In the genomic region with DNA sequence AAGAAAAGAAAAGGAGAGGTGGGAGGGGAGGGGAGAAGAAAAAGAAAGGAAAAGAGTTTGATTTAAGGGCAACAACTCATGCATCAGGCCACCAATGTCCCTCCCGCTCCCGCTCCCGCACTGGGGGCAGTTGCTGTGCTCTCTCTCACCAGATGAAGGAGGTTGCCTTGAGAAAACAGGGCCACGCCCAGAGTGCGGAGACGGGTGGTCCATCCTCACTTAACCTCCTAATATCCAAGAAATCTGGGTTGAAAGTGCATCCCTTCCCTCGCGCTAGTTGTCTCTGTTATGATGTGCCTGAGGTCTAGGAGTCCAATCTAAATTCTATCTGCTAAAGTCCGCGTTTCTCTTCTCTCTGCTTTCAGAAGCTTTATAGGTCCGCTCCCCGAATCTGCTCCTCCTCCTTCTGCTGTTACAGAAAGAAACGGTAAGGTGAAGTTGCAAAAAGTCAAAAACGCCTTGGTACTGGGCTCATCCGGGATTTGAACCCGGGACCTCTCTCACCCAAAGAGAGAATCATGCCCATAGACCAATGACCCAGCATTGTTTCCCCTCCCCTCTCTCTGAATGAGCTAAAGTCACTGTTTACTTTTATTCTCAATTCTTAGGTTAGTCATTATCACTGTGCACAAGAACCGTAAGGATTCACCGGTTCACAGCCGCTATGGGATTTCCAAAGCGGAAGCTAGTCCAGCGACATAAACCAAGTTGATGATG, we compare ENCODE assay signal across 8 mouse cellular contexts. TPM values are rescaled to one million over a fixed set of nuclear protein-coding genes. Genes with fewer than 3 reads are reported as not detected.
DNase-seq lines count a peak whose midpoint lies in the region; ATAC-seq lines count a peak whose summit lies in the region.

No protein-coding gene starts in this region.

- H3K4me3 ChIP-seq in heart, embryonic 15.5 days, result peak overlapping the region; percentile 42
- peak overlapping the region; percentile 35 for H3K4me3 ChIP-seq in embryonic facial prominence, embryonic 15.5 days (replicated peaks)
- peak overlapping the region; percentile 34 for H3K4me3 ChIP-seq in limb, embryonic 15.5 days

- peak overlapping the region; percentile 69 for H3K4me2 ChIP-seq in heart, embryonic 15.5 days
- H3K4me2 ChIP-seq in embryonic facial prominence, embryonic 15.5 days (replicated peaks), result peak overlapping the region; percentile 52
- H3K4me2 ChIP-seq in limb, embryonic 15.5 days, result peak overlapping the region; percentile 46

- no peaks in the 10 kb centered on the region for H3K9me3 ChIP-seq in heart, embryonic 15.5 days (replicated peaks)
- no peaks in the 10 kb centered on the region for H3K9me3 ChIP-seq in embryonic facial prominence, embryonic 15.5 days (replicated peaks)
- no peaks in the 10 kb centered on the region for H3K9me3 ChIP-seq in limb, embryonic 15.5 days

- WGBS in heart, embryonic 15.5 days, result 11% methylated on average over 21 of the region's 21 CpGs
- WGBS in embryonic facial prominence, embryonic 15.5 days, result 11% methylated on average over 21 of the region's 21 CpGs
- WGBS in limb, embryonic 15.5 days, result 10% methylated on average over 21 of the region's 21 CpGs

- H3K9ac ChIP-seq in heart, embryonic 15.5 days, result no peak overlapping the region
- H3K9ac ChIP-seq in embryonic facial prominence, embryonic 15.5 days, result no peak overlapping the region
- no peak overlapping the region for H3K9ac ChIP-seq in limb, embryonic 15.5 days

- H3K4me1 ChIP-seq in heart, embryonic 15.5 days (replicated peaks), result peaks cover 26% of the 10 kb centered on the region
- H3K4me1 ChIP-seq in embryonic facial prominence, embryonic 15.5 days, result peaks cover 25% of the 10 kb centered on the region
- peaks cover 19% of the 10 kb centered on the region for H3K4me1 ChIP-seq in limb, embryonic 15.5 days

- DNase-seq in heart, adult 18-20 months, result no peak
- peak; percentile 81 for DNase-seq in ES-CJ7 (ENCODE audit: low read depth, low spot score)
- peak; percentile 21 for DNase-seq in retina, postnatal 1 day
- DNase-seq in ovary, adult 18-20 months (ENCODE audit: low spot score), result no peak
- DNase-seq in right cerebral cortex, adult 2 months (ENCODE audit: low spot score in 2 of 2), result no peak

- no peak for ATAC-seq in heart, embryonic 15.5 days (replicated peaks; ENCODE audit: insufficient number of reproducible peaks, insufficient read depth, low FRiP score, low read depth)
- ATAC-seq in embryonic facial prominence, embryonic 15.5 days (ENCODE audit: insufficient number of reproducible peaks, low FRiP score, low TSS enrichment, low read depth), result no peak
- no peak for ATAC-seq in limb, embryonic 15.5 days (ENCODE audit: insufficient number of reproducible peaks, low FRiP score, low TSS enrichment, low read depth)

- H3K36me3 ChIP-seq in heart, embryonic 15.5 days, result no peaks in the 10 kb centered on the region
- H3K36me3 ChIP-seq in embryonic facial prominence, embryonic 15.5 days, result no peaks in the 10 kb centered on the region
- no peaks in the 10 kb centered on the region for H3K36me3 ChIP-seq in limb, embryonic 15.5 days

- H3K27ac ChIP-seq in heart, embryonic 15.5 days, result no peak overlapping the region
- H3K27ac ChIP-seq in embryonic facial prominence, embryonic 15.5 days (replicated peaks), result no peak overlapping the region
- H3K27ac ChIP-seq in limb, embryonic 15.5 days, result no peak overlapping the region

- H3K27me3 ChIP-seq in heart, embryonic 15.5 days, result peaks cover 46% of the 10 kb centered on the region
- peaks cover 57% of the 10 kb centered on the region for H3K27me3 ChIP-seq in embryonic facial prominence, embryonic 15.5 days
- peaks cover 53% of the 10 kb centered on the region for H3K27me3 ChIP-seq in limb, embryonic 15.5 days

RNA-seq across cellular contexts. Expression of a gene that starts 25.6 kb away (rescaled TPM):
- 10.9 and 14.4 TPM in 2 replicates for polyA plus RNA-seq in heart, embryonic 15.5 days (2015; fragmentation: Nextera tagmentation; extraction: Ambion mirVana)
- total RNA-seq in heart, adult 18-20 months (2021), result 1 to 10 TPM; 6.2 to 7.3 TPM
- polyA plus RNA-seq in embryonic facial prominence, embryonic 15.5 days (2015; fragmentation: Nextera tagmentation; extraction: Ambion mirVana), result 17.8 and 19.5 TPM in 2 replicates
- polyA plus RNA-seq in limb, embryonic 15.5 days (2015; fragmentation: Nextera tagmentation; extraction: Ambion mirVana), result 17.5 and 18.2 TPM in 2 replicates

RNA-seq across cellular contexts. Expression of a gene that starts 59.0 kb away (rescaled TPM):
- polyA plus RNA-seq in heart, embryonic 15.5 days (2015; fragmentation: Nextera tagmentation; extraction: Ambion mirVana), result not detected in 2 replicates
- total RNA-seq in heart, adult 18-20 months (2021), result not detected
- polyA plus RNA-seq in embryonic facial prominence, embryonic 15.5 days (2015; fragmentation: Nextera tagmentation; extraction: Ambion mirVana), result not detected in 2 replicates
- polyA plus RNA-seq in limb, embryonic 15.5 days (2015; fragmentation: Nextera tagmentation; extraction: Ambion mirVana), result not detected in 2 replicates

Comparison
In these comparisons a context has a peak if more than half of its experiments do, and no peak if none do; other contexts are left out.
1. DNase-seq: peak in ES-CJ7 (single experiment) and retina, postnatal 1 day (single experiment); none in heart, adult 18-20 months (0 of 2), ovary, adult 18-20 months (single experiment) and right cerebral cortex, adult 2 months (0 of 2).
2. Peak in every context shown above with its lines, with median percentiles within 50 percentile points of each other: H3K4me2 ChIP-seq and H3K4me3 ChIP-seq.